Mouse (Mus musculus): ENCODE measurements around the gene Lrrc51. TPM values are rescaled to one million over a fixed set of nuclear protein-coding genes. Genes with fewer than 3 reads are reported as not detected.

The Lrrc51 gene
- total and polyA plus RNA-seq, 2 experiments, result 3.3 to 5.2 TPM

- Histone ChIP-seq H3K27ac (replicated peaks; ENCODE audit: insufficient read depth, low read depth, low read length) (peak overlapping the region; percentile 96), H3K4me3 (ENCODE audit: insufficient read depth, low read depth, low read length) (peak overlapping the region; percentile 81), H3K36me3 (ENCODE audit: control insufficient read depth, insufficient read depth, low read length) (peaks cover 4% of the 10 kb centered on the region; the same call in 1 of the 2 replicates), H3K27me3 (ENCODE audit: control insufficient read depth, insufficient read depth, low read length) (no peaks in the 10 kb centered on the region), H3K9ac (ENCODE audit: low read depth, low read length) (peak overlapping the region; percentile 94), H3K4me1 (ENCODE audit: control insufficient read depth, insufficient read depth, low read length) (peaks cover 36% of the 10 kb centered on the region), H3K79me2 (ENCODE audit: control insufficient read depth, insufficient read depth, low read length) (peaks cover 12% of the 10 kb centered on the region; the same call in 1 of the 2 replicates)
- TF ChIP-seq POLR2A (IDR thresholded peaks at IDR 0.05; ENCODE audit: extremely low read depth, insufficient read depth, low read length) (no peak), CTCF (IDR thresholded peaks at IDR 0.05; ENCODE audit: low read depth, low read length) (no peak)
- 25% methylated on average over 8 of the region's 8 CpGs for whole genome bisulfite sequencing
- DNase-seq (ENCODE audit: extremely low read depth, low read depth, low spot score), result peak; percentile 45
Observed at GRCm38 (mm10) chr7:101906696-101907095, 27.0 kb downstream of the Lrrc51 start.

GRCm38 (mm10) chr7:101906287-101906681 is 27.4 kb downstream of the Lrrc51 start, which contains the start of gene Tomt:
Gene Tomt, minus strand, starts transcription at chr7:101906359.
- 1% methylated on average over 11 of the region's 11 CpGs for WGBS
- Histone ChIP-seq H3K79me2 (ENCODE audit: control insufficient read depth, insufficient read depth, low read length) (peaks cover 12% of the 10 kb centered on the region; the same call in 1 of the 2 replicates), H3K4me3 (ENCODE audit: insufficient read depth, low read depth, low read length) (peak within 1 kb of the TSS; percentile 81), H3K9ac (ENCODE audit: low read depth, low read length) (peak within 1 kb of the TSS; percentile 94), H3K27me3 (ENCODE audit: control insufficient read depth, insufficient read depth, low read length) (no peaks in the 10 kb centered on the region), H3K27ac (replicated peaks; ENCODE audit: insufficient read depth, low read depth, low read length) (peak within 1 kb of the TSS; percentile 96), H3K36me3 (ENCODE audit: control insufficient read depth, insufficient read depth, low read length) (peaks cover 4% of the 10 kb centered on the region; the same call in 1 of the 2 replicates), H3K4me1 (ENCODE audit: control insufficient read depth, insufficient read depth, low read length) (peaks cover 36% of the 10 kb centered on the region)
- no peak for TF ChIP-seq CTCF (IDR thresholded peaks at IDR 0.05; ENCODE audit: low read depth, low read length)
- no peak for TF ChIP-seq POLR2A (IDR thresholded peaks at IDR 0.05; ENCODE audit: extremely low read depth, insufficient read depth, low read length)
- DNase-seq (ENCODE audit: extremely low read depth, low read depth, low spot score), result no peak

GRCm38 (mm10) chr7:101905561-101906286 is 28.0 kb downstream of the Lrrc51 start, which contains the start of gene Lamtor1:
Gene Lamtor1, plus strand, starts transcription at chr7:101905904.
- Histone ChIP-seq H3K79me2 (ENCODE audit: control insufficient read depth, insufficient read depth, low read length) (peaks cover 12% of the 10 kb centered on the region; the same call in 1 of the 2 replicates), H3K27ac (replicated peaks; ENCODE audit: insufficient read depth, low read depth, low read length) (peak within 1 kb of the TSS; percentile 96), H3K9ac (ENCODE audit: low read depth, low read length) (peak within 1 kb of the TSS; percentile 94), H3K4me1 (ENCODE audit: control insufficient read depth, insufficient read depth, low read length) (peaks cover 33% of the 10 kb centered on the region), H3K36me3 (ENCODE audit: control insufficient read depth, insufficient read depth, low read length) (peaks cover under 1% of the 10 kb centered on the region; the same call in 1 of the 2 replicates), H3K27me3 (ENCODE audit: control insufficient read depth, insufficient read depth, low read length) (no peaks in the 10 kb centered on the region), H3K4me3 (ENCODE audit: insufficient read depth, low read depth, low read length) (peak within 1 kb of the TSS; percentile 81)
- DNase-seq (ENCODE audit: extremely low read depth, low read depth, low spot score), result peak; percentile 94
- WGBS, result under 1% methylated on average over 61 of the region's 61 CpGs
- TF ChIP-seq POLR2A (IDR thresholded peaks at IDR 0.05; ENCODE audit: extremely low read depth, insufficient read depth, low read length) (peak; percentile 81), CTCF (IDR thresholded peaks at IDR 0.05; ENCODE audit: low read depth, low read length) (0 out of 2 replicates have a peak, but pooled peaks have one; percentile 7)

- Histone ChIP-seq H3K9ac (ENCODE audit: low read depth, low read length) (no peak overlapping the region), H3K36me3 (ENCODE audit: control insufficient read depth, insufficient read depth, low read length) (no peaks in the 10 kb centered on the region), H3K27ac (replicated peaks; ENCODE audit: insufficient read depth, low read depth, low read length) (no peak overlapping the region), H3K4me1 (ENCODE audit: control insufficient read depth, insufficient read depth, low read length) (peaks cover 12% of the 10 kb centered on the region), H3K27me3 (ENCODE audit: control insufficient read depth, insufficient read depth, low read length) (no peaks in the 10 kb centered on the region), H3K4me3 (ENCODE audit: insufficient read depth, low read depth, low read length) (no peak overlapping the region), H3K79me2 (ENCODE audit: control insufficient read depth, insufficient read depth, low read length) (peaks cover 12% of the 10 kb centered on the region; the same call in 1 of the 2 replicates)
- no peak for DNase-seq (ENCODE audit: extremely low read depth, low read depth, low spot score)
- TF ChIP-seq CTCF (IDR thresholded peaks at IDR 0.05; ENCODE audit: low read depth, low read length) (no peak), POLR2A (IDR thresholded peaks at IDR 0.05; ENCODE audit: extremely low read depth, insufficient read depth, low read length) (no peak)
Observed at GRCm38 (mm10) chr7:101902846-101903245, 30.8 kb downstream of the Lrrc51 start.

- no peak overlapping the region for H3K27ac ChIP-seq (replicated peaks; ENCODE audit: insufficient read depth, low read depth, low read length)
- no peak overlapping the region for H3K9ac ChIP-seq (ENCODE audit: low read depth, low read length)
- H3K27me3 ChIP-seq (ENCODE audit: control insufficient read depth, insufficient read depth, low read length), result no peaks in the 10 kb centered on the region
- peaks cover 9% of the 10 kb centered on the region for H3K4me1 ChIP-seq (ENCODE audit: control insufficient read depth, insufficient read depth, low read length)
- H3K36me3 ChIP-seq (ENCODE audit: control insufficient read depth, insufficient read depth, low read length), result no peaks in the 10 kb centered on the region
- H3K4me3 ChIP-seq (ENCODE audit: insufficient read depth, low read depth, low read length), result no peak overlapping the region
- TF ChIP-seq CTCF (IDR thresholded peaks at IDR 0.05; ENCODE audit: low read depth, low read length) (no peak), POLR2A (IDR thresholded peaks at IDR 0.05; ENCODE audit: extremely low read depth, insufficient read depth, low read length) (no peak)
- H3K79me2 ChIP-seq (ENCODE audit: control insufficient read depth, insufficient read depth, low read length), result peaks cover 9% of the 10 kb centered on the region; the same call in 1 of the 2 replicates
- DNase-seq (ENCODE audit: extremely low read depth, low read depth, low spot score), result no peak
- 94% methylated on average over 10 of the region's 10 CpGs for WGBS
Observed at GRCm38 (mm10) chr7:101901969-101902368, 31.7 kb downstream of the Lrrc51 start.
